Comparison of ENCODE assay signal across 27 mouse cellular contexts in genomic region chr5:150146612-150147011, GRCm38 (mm10). TPM values are rescaled to one million over a fixed set of nuclear protein-coding genes. Genes with fewer than 3 reads are reported as not detected.
DNase-seq lines count a peak whose midpoint lies in the region; ATAC-seq and TF ChIP-seq lines count a peak whose summit lies in the region.
"Had no signal": no experiment of that assay in that cellular context is flagged by ENCODE, and none has a peak within 500 bp of the region (broad histone marks: within the 10 kb centered on the region; RNA-seq: fewer than 3 reads in every experiment).

No protein-coding gene starts in this region.

- no peaks in the 10 kb centered on the region for H3K4me1 ChIP-seq in forebrain, postnatal 0 days (ENCODE audit: insufficient read depth)
- no peaks in the 10 kb centered on the region for H3K4me1 ChIP-seq in forebrain, embryonic 11.5 days (replicated peaks; ENCODE audit: control insufficient read depth, insufficient read depth, low read length)
- peaks cover 32% of the 10 kb centered on the region for H3K4me1 ChIP-seq in heart, embryonic 15.5 days (replicated peaks)
- H3K4me1 ChIP-seq in hindbrain, embryonic 10.5 days (replicated peaks) = no peaks in the 10 kb centered on the region
- H3K4me1 ChIP-seq: embryonic facial prominence, embryonic 10.5 days; forebrain, embryonic 12.5 days had no signal

- no peaks in the 10 kb centered on the region for H3K27me3 ChIP-seq in forebrain, postnatal 0 days (ENCODE audit: insufficient read depth, low read length)
- H3K27me3 ChIP-seq in forebrain, embryonic 11.5 days (ENCODE audit: control insufficient read depth, insufficient read depth, low read length) = no peaks in the 10 kb centered on the region
- no peaks in the 10 kb centered on the region for H3K27me3 ChIP-seq in heart, embryonic 15.5 days
- no peaks in the 10 kb centered on the region for H3K27me3 ChIP-seq in hindbrain, embryonic 10.5 days (ENCODE audit: insufficient read depth, poor library complexity, severe bottlenecking)
- H3K27me3 ChIP-seq: CH12.LX; embryonic facial prominence, embryonic 12.5 days; forebrain, embryonic 12.5 days; Patski had no signal

- H3K4me3 ChIP-seq in forebrain, postnatal 0 days (ENCODE audit: low read depth, low read length) = no peak overlapping the region
- no peak overlapping the region for H3K4me3 ChIP-seq in forebrain, embryonic 11.5 days (ENCODE audit: low read depth, low read length)
- no peak overlapping the region for H3K4me3 ChIP-seq in heart, embryonic 15.5 days
- no peak overlapping the region for H3K4me3 ChIP-seq in left cerebral cortex, adult 2 months
- no peak overlapping the region for H3K4me3 ChIP-seq in hindbrain, embryonic 10.5 days
- H3K4me3 ChIP-seq: embryonic facial prominence, embryonic 10.5 days; embryonic facial prominence, embryonic 12.5 days; forebrain, embryonic 12.5 days had no signal

- H3K9me3 ChIP-seq in forebrain, postnatal 0 days (ENCODE audit: low read length) = no peaks in the 10 kb centered on the region
- no peaks in the 10 kb centered on the region for H3K9me3 ChIP-seq in forebrain, embryonic 11.5 days (ENCODE audit: control insufficient read depth, low read length)
- no peaks in the 10 kb centered on the region for H3K9me3 ChIP-seq in heart, embryonic 15.5 days (replicated peaks)
- no peaks in the 10 kb centered on the region for H3K9me3 ChIP-seq in hindbrain, embryonic 10.5 days
- H3K9me3 ChIP-seq: embryonic facial prominence, embryonic 10.5 days; embryonic facial prominence, embryonic 12.5 days; forebrain, embryonic 12.5 days had no signal

- no peak for DNase-seq in forebrain, postnatal 0 days
- no peak for DNase-seq in forebrain, embryonic 11.5 days (ENCODE audit: low spot score)
- DNase-seq in heart, postnatal 10 days = no peak
- DNase-seq in left cerebral cortex, adult 2 months (ENCODE audit: extremely low spot score in 1 of 2, low spot score in 2 of 2) = no peak
- no peak for DNase-seq in left cerebral cortex, adult 11 months (ENCODE audit: low spot score)
- DNase-seq in telencephalon, adult 2 months (ENCODE audit: low read depth, low spot score) = peak; percentile 64
- no peak for DNase-seq in hindbrain, embryonic 10.5 days (ENCODE audit: low spot score)
- DNase-seq: adrenal gland, adult 8-10 months; adrenal gland, postnatal 14 days; adrenal gland, postnatal 36 days; cerebellum, adult 11 months; cerebellum, adult 18-20 months; cerebellum, adult 8-10 months; cerebellum, adult 9-11 months; cerebellum, postnatal 14 days; cerebellum, postnatal 36 days had no signal

- peak overlapping the region; percentile 45; the same call in 1 of the 2 replicates for H3K27ac ChIP-seq in forebrain, postnatal 0 days (ENCODE audit: low read depth, low read length)
- H3K27ac ChIP-seq in forebrain, embryonic 11.5 days (ENCODE audit: low read depth, low read length) = no peak overlapping the region
- peak overlapping the region; percentile 25; the same call in 1 of the 2 replicates for H3K27ac ChIP-seq in heart, embryonic 15.5 days
- H3K27ac ChIP-seq in left cerebral cortex, adult 2 months = peak overlapping the region; percentile 60; the same call in 1 of the 2 replicates
- H3K27ac ChIP-seq in hindbrain, embryonic 10.5 days = no peak overlapping the region
- H3K27ac ChIP-seq: embryonic facial prominence, embryonic 10.5 days; embryonic facial prominence, embryonic 12.5 days; forebrain, embryonic 12.5 days had no signal

- 82% methylated on average over 4 of the region's 4 CpGs for WGBS in forebrain, postnatal 0 days
- WGBS in forebrain, embryonic 11.5 days = 94% methylated on average over 4 of the region's 4 CpGs
- WGBS in heart, embryonic 15.5 days = 63% methylated on average over 4 of the region's 4 CpGs
- 90% methylated on average over 4 of the region's 4 CpGs for WGBS in hindbrain, embryonic 10.5 days

- intact Hi-C loops in heart, postnatal 10 days (cut with DNase I) = no loop called here
- intact Hi-C loops in left cerebral cortex, adult 2 months (cut with DNase I) = no loop called here

- H3K36me3 ChIP-seq in forebrain, postnatal 0 days (ENCODE audit: insufficient read depth) = no peaks in the 10 kb centered on the region
- H3K36me3 ChIP-seq in forebrain, embryonic 11.5 days (ENCODE audit: control insufficient read depth, insufficient read depth, low read length) = no peaks in the 10 kb centered on the region
- H3K36me3 ChIP-seq in heart, embryonic 15.5 days = no peaks in the 10 kb centered on the region
- H3K36me3 ChIP-seq in hindbrain, embryonic 10.5 days = no peaks in the 10 kb centered on the region
- H3K36me3 ChIP-seq: embryonic facial prominence, embryonic 10.5 days; embryonic facial prominence, embryonic 12.5 days; forebrain, embryonic 12.5 days; G1E had no signal

- H3K4me2 ChIP-seq in forebrain, postnatal 0 days (ENCODE audit: low read depth) = no peak overlapping the region
- no peak overlapping the region for H3K4me2 ChIP-seq in forebrain, embryonic 11.5 days (ENCODE audit: low read depth, low read length, severe bottlenecking)
- H3K4me2 ChIP-seq in heart, embryonic 15.5 days = no peak overlapping the region
- H3K4me2 ChIP-seq: embryonic facial prominence, embryonic 12.5 days; forebrain, embryonic 12.5 days had no signal

- TF ChIP-seq CTCF in forebrain, postnatal 0 days (IDR thresholded peaks at IDR 0.05; ENCODE audit: low read depth) = no peak
- no peak for TF ChIP-seq CTCF in left cerebral cortex, adult 2 months (IDR thresholded peaks at IDR 0.05)

- no peak overlapping the region for H3K9ac ChIP-seq in forebrain, postnatal 0 days
- no peak overlapping the region for H3K9ac ChIP-seq in forebrain, embryonic 11.5 days (ENCODE audit: low read length)
- no peak overlapping the region for H3K9ac ChIP-seq in heart, embryonic 15.5 days
- H3K9ac ChIP-seq: embryonic facial prominence, embryonic 12.5 days; forebrain, embryonic 12.5 days had no signal

- peak; percentile 43; the same call in 1 of the 2 replicates for ATAC-seq in forebrain, postnatal 0 days
- no peak for ATAC-seq in forebrain, embryonic 11.5 days (replicated peaks; ENCODE audit: low FRiP score)
- ATAC-seq in heart, embryonic 15.5 days (replicated peaks; ENCODE audit: insufficient number of reproducible peaks, insufficient read depth, low FRiP score, low read depth) = no peak
- ATAC-seq: activated CD4-positive, CD25-positive, alpha-beta regulatory T cell, adult 4 months; CD4-positive, CD25-positive, alpha-beta regulatory T cell, adult 4 months; forebrain, embryonic 14.5 days; forebrain, embryonic 16.5 days; Patski had no signal

RNA-seq across cellular contexts. Expression of gene Fry, which starts 28.2 kb away (rescaled TPM):
- total RNA-seq in forebrain, postnatal 0 days (2014; rRNA removed) = 111 and 130 TPM in 2 replicates
- 31.5 and 47.6 TPM in 2 replicates for polyA plus RNA-seq in forebrain, postnatal 0 days (2015; fragmentation: Nextera tagmentation; extraction: Ambion mirVana)
- 8.2 and 8.4 TPM in 2 replicates for polyA plus RNA-seq in forebrain, embryonic 11.5 days (2014; fragmentation: Nextera tagmentation; extraction: Ambion mirVana)
- polyA plus RNA-seq in heart, embryonic 15.5 days (2015; fragmentation: Nextera tagmentation; extraction: Ambion mirVana) = 26.7 and 30.3 TPM in 2 replicates
- 100 to 1,000 TPM; 153 to 196 TPM for total RNA-seq in heart, postnatal 10 days (2021)
- total RNA-seq in left cerebral cortex, adult 2 months (2021) = 100 to 1,000 TPM; 194 to 203 TPM
- polyA plus RNA-seq in hindbrain, embryonic 10.5 days (2016; fragmentation: Nextera tagmentation; extraction: Ambion mirVana) = 4.9 and 12.5 TPM in 2 replicates

Comparison
In these comparisons a context has a peak if more than half of its experiments do, and no peak if none do; other contexts are left out.
1. H3K27ac ChIP-seq: peak in forebrain, postnatal 0 days (single experiment), heart, embryonic 15.5 days (single experiment) and left cerebral cortex, adult 2 months (single experiment); none in forebrain, embryonic 11.5 days (single experiment) and hindbrain, embryonic 10.5 days (single experiment).